Mouse (Mus musculus) G1E (cell line): ENCODE results near the gene Hrh1. TPM values are rescaled to one million over a fixed set of nuclear protein-coding genes. Genes with fewer than 3 reads are reported as not detected.

ENCODE experiments used
- ATAC-seq: 2 replicates; pipeline ENCODE4 v1.8.0; 2016; ENCODE audit warnings: mild to moderate bottlenecking; ENCODE audit not compliant: insufficient number of reproducible peaks, poor library complexity, low FRiP score, severe bottlenecking; ENCODE audit errors: extremely low read depth
- DNase-seq: peaks from one replicate; pipeline ENCODE4 v3.0.0; 2012; ENCODE audit warnings: low spot score
- H3K27me3 ChIP-seq: 2 replicates; pipeline ENCODE4 v1.6.1; 2012; ENCODE audit warnings: mild to moderate bottlenecking, low read length, inconsistent platforms; ENCODE audit not compliant: insufficient read depth
- H3K36me3 ChIP-seq: replicated peaks from 2 replicates; pipeline ENCODE3; 2012; ENCODE audit warnings: mild to moderate bottlenecking, inconsistent platforms
- H3K4me1 ChIP-seq: 2 replicates; pipeline ENCODE4 v1.6.1; 2012; ENCODE audit warnings: low read depth, low read length, inconsistent platforms, mixed read lengths; ENCODE audit not compliant: insufficient read depth
- H3K4me3 ChIP-seq: 2 replicates; pipeline ENCODE4 v1.5.1; 2012; ENCODE audit warnings: low read depth, mild to moderate bottlenecking, inconsistent platforms, low read length, moderate library complexity, mixed read lengths
- H3K9me3 ChIP-seq: replicated peaks from 2 replicates; pipeline ENCODE4 v1.6.1; 2012; ENCODE audit warnings: inconsistent platforms
- CTCF ChIP-seq: IDR thresholded peaks from 2 replicates; pipeline ENCODE4 v1.5.1; 2012; ENCODE audit warnings: low read depth, low read length, inconsistent platforms, mixed read lengths
- GATA1 ChIP-seq: IDR thresholded peaks from 2 replicates; pipeline ENCODE4 v1.6.1; 2012; ENCODE audit warnings: borderline replicate concordance, low read length, inconsistent platforms, mixed read lengths
- GATA2 ChIP-seq: IDR thresholded peaks from 2 replicates; pipeline ENCODE4 v1.6.1; 2012; ENCODE audit warnings: low read depth, low read length, inconsistent platforms, borderline replicate concordance
- POLR2AphosphoS5 ChIP-seq: IDR thresholded peaks from 2 replicates; pipeline ENCODE4 v1.6.1; 2012; ENCODE audit warnings: low read depth, low read length, inconsistent platforms; ENCODE audit not compliant: insufficient replicate concordance
- TAL1 ChIP-seq: conservative IDR thresholded peaks from 2 replicates; pipeline ENCODE4 v1.6.1; 2012; ENCODE audit warnings: low read depth, low read length, inconsistent platforms, mixed read lengths
- polyA plus RNA-seq: library from polyadenylated mRNA; stranded (reverse); fragments of >175 nt; gene quantifications from 2 replicates; pipeline ENCODE4 v1.2.3, GENCODE M21; 2012
- total RNA-seq, 2 experiments: library from RNA; stranded (forward) in 1 of 2; stranded (reverse) in 1 of 2; fragments of 200-1000 nt in 1 of 2; fragments of >200 nt in 1 of 2; fragmentation: Nextera tagmentation in 1 of 2; gene quantifications; 2 replicates each; pipeline ENCODE4 v1.2.3; 2014 to 2017

The Hrh1 gene
- total and polyA plus RNA-seq, 3 experiments, result 0.11 TPM; not detected in 2

DNA sequence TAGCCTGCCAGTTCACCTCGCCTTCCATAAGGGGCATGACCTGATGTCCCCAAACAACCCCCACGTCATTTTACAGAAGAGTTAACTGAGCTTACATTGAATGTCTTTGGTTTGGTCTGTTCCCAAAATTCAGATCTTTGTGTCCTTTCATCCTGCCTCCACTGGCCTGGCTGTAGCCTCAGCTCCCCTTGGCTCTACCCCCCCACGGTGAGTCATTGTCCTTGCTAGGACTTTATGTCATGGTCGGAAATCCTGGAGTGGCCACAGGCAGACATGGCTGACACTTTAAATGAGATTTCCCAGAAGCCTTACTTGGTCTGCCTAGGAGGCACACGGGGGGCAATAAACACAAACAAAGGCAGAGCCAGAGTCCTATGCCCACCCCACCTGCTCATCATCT is 31.5 kb upstream of the Hrh1 start:
- H3K36me3 ChIP-seq, result no peaks in the 10 kb centered on the region
- no peaks in the 10 kb centered on the region for H3K27me3 ChIP-seq
- TF ChIP-seq GATA2 (no peak), TAL1 (no peak), CTCF (no peak), GATA1 (no peak), POLR2AphosphoS5 (no peak)
- peaks cover 68% of the 10 kb centered on the region for H3K9me3 ChIP-seq
- no peak for ATAC-seq
- DNase-seq, result no peak
- no peak overlapping the region for H3K4me3 ChIP-seq
- H3K4me1 ChIP-seq, result no peaks in the 10 kb centered on the region

DNA sequence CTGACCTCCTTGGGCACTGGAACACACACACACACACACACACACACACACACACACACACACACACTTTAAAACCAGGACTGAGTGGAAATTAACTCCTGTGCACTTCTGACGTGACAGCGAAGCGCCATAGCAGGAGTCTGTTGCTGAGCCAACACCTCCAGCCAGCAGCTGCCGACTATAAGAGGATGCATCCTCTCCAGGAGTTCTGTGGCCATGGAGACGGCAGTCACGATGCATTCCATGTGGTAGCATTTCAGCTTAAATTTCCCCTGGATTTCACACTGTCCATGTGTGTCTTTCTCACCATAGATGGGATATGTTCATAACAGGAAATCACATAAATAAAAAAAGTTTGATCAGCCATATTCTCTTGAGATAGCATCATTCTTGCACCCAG is 30.1 kb upstream of the Hrh1 start:
- no peak for DNase-seq
- Histone ChIP-seq H3K27me3 (no peaks in the 10 kb centered on the region), H3K4me1 (no peaks in the 10 kb centered on the region), H3K36me3 (no peaks in the 10 kb centered on the region), H3K9me3 (peaks cover 73% of the 10 kb centered on the region), H3K4me3 (no peak overlapping the region)
- ATAC-seq, result no peak
- TF ChIP-seq POLR2AphosphoS5, result no peak
- TF ChIP-seq TAL1, result no peak
- no peak for TF ChIP-seq GATA2
- no peak for TF ChIP-seq GATA1
- no peak for TF ChIP-seq CTCF

DNA sequence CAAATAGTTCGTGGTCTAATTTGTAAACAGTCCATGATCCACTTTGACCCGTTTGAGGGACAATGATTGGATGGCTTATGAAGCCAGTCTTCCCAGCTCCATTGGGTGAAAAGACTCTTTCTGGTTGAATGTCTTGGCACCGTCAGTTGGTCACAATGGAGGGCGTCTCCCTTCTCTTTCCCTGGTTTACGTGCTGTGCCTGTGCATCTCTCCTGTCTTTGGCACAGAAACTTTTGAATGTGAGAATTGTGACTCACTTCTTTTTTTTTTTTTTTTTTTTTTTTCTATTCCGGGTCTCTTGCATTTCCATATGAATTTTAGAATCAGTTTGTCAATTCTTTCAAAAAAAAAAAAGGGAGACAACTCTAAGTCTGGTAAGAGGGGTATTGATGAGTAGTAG is 29.5 kb upstream of the Hrh1 start:
- no peak overlapping the region for H3K4me3 ChIP-seq
- DNase-seq, result no peak
- no peak for TF ChIP-seq GATA2
- no peak for TF ChIP-seq CTCF
- no peak for TF ChIP-seq TAL1
- TF ChIP-seq POLR2AphosphoS5, result no peak
- no peak for TF ChIP-seq GATA1
- no peaks in the 10 kb centered on the region for H3K27me3 ChIP-seq
- H3K4me1 ChIP-seq, result no peaks in the 10 kb centered on the region
- ATAC-seq, result no peak
- H3K36me3 ChIP-seq, result no peaks in the 10 kb centered on the region
- H3K9me3 ChIP-seq, result peaks cover 74% of the 10 kb centered on the region

DNA sequence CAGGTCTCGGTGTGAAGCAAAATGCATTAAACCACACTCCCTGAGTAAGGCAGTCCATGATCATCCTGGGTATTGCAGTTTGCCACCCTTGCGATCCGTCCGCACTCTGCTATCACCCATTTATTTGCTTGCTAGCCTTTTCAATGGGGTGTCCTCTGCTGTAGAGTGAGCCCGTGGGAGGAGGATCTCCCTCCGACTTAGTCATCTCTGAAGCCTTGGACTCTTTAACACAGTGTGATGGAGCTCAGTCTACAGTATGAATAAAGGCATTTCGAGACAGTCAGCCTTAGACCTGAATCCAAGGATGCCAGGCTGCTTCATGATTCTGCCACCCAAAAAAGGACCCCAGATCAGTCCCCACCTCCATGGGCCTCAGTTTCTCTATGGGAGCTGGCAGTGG is 25.0 kb upstream of the Hrh1 start:
- Histone ChIP-seq H3K4me1 (no peaks in the 10 kb centered on the region), H3K27me3 (no peaks in the 10 kb centered on the region), H3K9me3 (peaks cover 73% of the 10 kb centered on the region), H3K4me3 (no peak overlapping the region), H3K36me3 (no peaks in the 10 kb centered on the region)
- no peak for ATAC-seq
- TF ChIP-seq CTCF, result no peak
- TF ChIP-seq GATA2, result no peak
- TF ChIP-seq POLR2AphosphoS5, result no peak
- DNase-seq, result no peak

DNA sequence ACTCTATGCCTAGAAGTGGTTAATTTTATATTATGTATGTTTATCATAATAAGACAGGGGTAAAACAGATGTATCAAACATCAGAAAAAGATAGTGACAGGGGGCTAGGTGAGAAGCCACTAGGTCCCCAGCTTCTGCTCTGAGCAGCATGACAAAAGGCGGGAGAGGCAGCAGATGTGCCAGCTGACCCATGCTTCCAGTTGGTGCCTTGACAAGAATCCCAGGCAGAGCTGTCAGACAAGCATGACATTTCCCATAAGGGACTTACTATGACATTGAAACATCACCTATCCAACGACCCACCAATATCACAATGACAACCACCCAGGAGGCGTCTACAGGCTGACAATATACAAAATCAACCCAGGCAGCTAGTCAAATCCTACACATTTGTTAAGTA is 16.9 kb upstream of the Hrh1 start:
- H3K9me3 ChIP-seq, result peaks cover 87% of the 10 kb centered on the region
- no peaks in the 10 kb centered on the region for H3K4me1 ChIP-seq
- no peak overlapping the region for H3K4me3 ChIP-seq
- ATAC-seq, result no peak
- no peaks in the 10 kb centered on the region for H3K36me3 ChIP-seq
- no peak for TF ChIP-seq CTCF
- no peak for TF ChIP-seq POLR2AphosphoS5
- TF ChIP-seq TAL1, result no peak
- no peak for TF ChIP-seq GATA1
- TF ChIP-seq GATA2, result no peak
- no peaks in the 10 kb centered on the region for H3K27me3 ChIP-seq
- no peak for DNase-seq

DNA sequence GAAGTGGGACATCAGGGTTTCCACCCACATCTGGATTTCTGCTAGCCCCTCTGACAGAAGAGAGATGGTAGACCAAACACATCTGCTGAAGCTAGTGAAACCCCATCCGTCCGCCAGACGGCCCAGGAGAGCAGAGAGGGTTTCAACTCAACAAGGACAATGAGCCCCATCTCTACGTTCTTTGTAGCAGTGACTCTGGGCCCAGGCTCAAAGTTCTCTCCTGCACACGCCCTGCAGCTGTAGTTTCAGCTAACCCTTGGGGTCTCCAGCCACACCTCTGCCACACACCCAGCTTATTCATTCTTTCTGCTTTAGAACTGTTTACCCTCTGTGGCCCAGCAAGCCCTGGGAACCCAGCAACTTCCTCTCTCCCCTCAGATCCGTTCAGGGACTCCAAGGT is 10.4 kb upstream of the Hrh1 start:
- H3K27me3 ChIP-seq, result no peaks in the 10 kb centered on the region
- no peak for TF ChIP-seq GATA2
- no peak for TF ChIP-seq POLR2AphosphoS5
- no peak for TF ChIP-seq TAL1
- no peak for TF ChIP-seq GATA1
- no peak for TF ChIP-seq CTCF
- no peaks in the 10 kb centered on the region for H3K36me3 ChIP-seq
- no peak overlapping the region for H3K4me3 ChIP-seq
- peaks cover 90% of the 10 kb centered on the region for H3K9me3 ChIP-seq
- ATAC-seq, result no peak
- DNase-seq, result no peak
- H3K4me1 ChIP-seq, result no peaks in the 10 kb centered on the region

DNA sequence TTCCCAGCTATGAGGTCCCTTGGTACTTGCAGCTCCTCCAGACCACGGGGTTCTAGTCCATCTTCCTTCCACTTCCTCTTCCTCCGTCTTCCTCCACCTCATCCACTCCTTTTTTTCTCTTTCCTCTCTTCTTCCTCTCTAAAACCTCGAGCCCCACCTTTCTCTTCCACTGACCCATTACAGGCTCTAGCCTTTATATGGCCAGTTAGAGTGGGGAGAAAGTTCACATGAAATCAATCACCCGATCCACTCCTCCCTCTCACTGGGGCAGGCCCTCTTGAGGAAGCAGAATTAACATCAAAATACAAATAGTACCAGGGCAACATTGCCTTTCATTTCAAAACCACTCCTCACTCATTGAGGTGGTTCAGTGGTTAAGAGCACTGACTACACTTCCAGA is 9.9 kb upstream of the Hrh1 start:
- H3K4me3 ChIP-seq, result no peak overlapping the region

More for the DNA sequence above, 9.9 kb upstream of the Hrh1 start:
- no peak for DNase-seq
- no peaks in the 10 kb centered on the region for H3K27me3 ChIP-seq
- TF ChIP-seq GATA1 (no peak), GATA2 (no peak), TAL1 (no peak), CTCF (no peak), POLR2AphosphoS5 (no peak)
- no peaks in the 10 kb centered on the region for H3K4me1 ChIP-seq
- peaks cover 91% of the 10 kb centered on the region for H3K9me3 ChIP-seq
- no peaks in the 10 kb centered on the region for H3K36me3 ChIP-seq
- no peak for ATAC-seq
